Mouse (Mus musculus) erythroblast, embryonic 14.5 days (primary cell): ENCODE data around the gene Igsf9b.

Experiments
- GATA1 ChIP-seq: IDR thresholded peaks from 2 replicates; pipeline ENCODE4 v1.6.1; 2012; ENCODE audit warnings: low read length, inconsistent platforms, mixed read lengths
- TAL1 ChIP-seq: IDR thresholded peaks from 3 replicates; pipeline ENCODE4 v1.6.1; 2012; ENCODE audit warnings: low read length, inconsistent platforms, mixed read lengths

GRCm38 (mm10) chr9:27306642-27307041 is 7.6 kb downstream of the Igsf9b start:
- TF ChIP-seq TAL1 (no peak), GATA1 (no peak)
